Mouse (Mus musculus) splenic B cell, adult 2 months (primary cell): ENCODE results near the gene Crlf3.
"Not testable (repeated sequence)": the region's sequence is repeated elsewhere in the genome, so short reads cannot be mapped to it uniquely, and the experiment has no call there.

Source experiments
- DNase-seq: peaks from one replicate; pipeline ENCODE4 v3.0.0-alpha.2; 2011; ENCODE audit warnings: low read depth, low spot score
- H3K27me3 ChIP-seq: 2 replicates; pipeline ENCODE4 v1.6.1; 2012; ENCODE audit warnings: mild to moderate bottlenecking, low read length, moderate library complexity, mixed read lengths; ENCODE audit not compliant: control insufficient read depth, poor library complexity, insufficient read depth, severe bottlenecking
- H3K36me3 ChIP-seq: 2 replicates; pipeline ENCODE4 v1.6.1; 2012; ENCODE audit warnings: mild to moderate bottlenecking, low read length, moderate library complexity, mixed read lengths; ENCODE audit not compliant: control insufficient read depth, poor library complexity, insufficient read depth, severe bottlenecking

Gene Crlf3

GRCm38 (mm10) chr11:80043419-80043817 is 37.4 kb downstream of the Crlf3 start:
- DNase-seq, result peak; percentile 32
- Histone ChIP-seq H3K36me3 (peaks cover 6% of the 10 kb centered on the region; the same call in 1 of the 2 replicates), H3K27me3 (no peaks in the 10 kb centered on the region)

GRCm38 (mm10) chr11:80042615-80043418 is 38.0 kb downstream of the Crlf3 start:
- peak; percentile 77 for DNase-seq
- Histone ChIP-seq H3K27me3 (no peaks in the 10 kb centered on the region), H3K36me3 (peaks cover 4% of the 10 kb centered on the region; the same call in 1 of the 2 replicates)

GRCm38 (mm10) chr11:80037495-80037894 is 43.3 kb downstream of the Crlf3 start:
- DNase-seq, result no peak
- H3K27me3 ChIP-seq, result no peaks in the 10 kb centered on the region
- 0 out of 2 replicates have a peak, but pooled peaks cover 3% of the 10 kb centered on the region for H3K36me3 ChIP-seq

- DNase-seq, result no peak
- Histone ChIP-seq H3K27me3 (no peaks in the 10 kb centered on the region), H3K36me3 (peaks cover 21% of the 10 kb centered on the region)
These were observed 59.5 kb downstream of the Crlf3 start for GRCm38 (mm10) chr11:80021306-80021705.

GRCm38 (mm10) chr11:80019792-80020191 is 61.0 kb downstream of the Crlf3 start:
- DNase-seq, result no peak
- no peaks in the 10 kb centered on the region for H3K27me3 ChIP-seq

GRCm38 (mm10) chr11:80016533-80016932 is 64.3 kb downstream of the Crlf3 start:
- not testable (repeated sequence) for DNase-seq, H3K27me3 ChIP-seq, H3K36me3 ChIP-seq

More at GRCm38 (mm10) chr11:80019792-80020191, 61.0 kb downstream of the Crlf3 start:
- peaks cover 13% of the 10 kb centered on the region for H3K36me3 ChIP-seq
